Mouse (Mus musculus): ENCODE results near the gene Ces1d.

- TF ChIP-seq POLR2A (IDR thresholded peaks at IDR 0.05; ENCODE audit: insufficient read depth, low read length) (no peak), CTCF (IDR thresholded peaks at IDR 0.05; ENCODE audit: low read depth, low read length) (no peak)
Observed at GRCm38 (mm10) chr8:93239884-93240283, 42.2 kb upstream of the Ces1d start.

Measured in ES-Bruce4 (cell line).